Mouse (Mus musculus) liver, embryonic 15.5 days (tissue): ENCODE data around the gene Ddx20. TPM values are rescaled to one million over a fixed set of nuclear protein-coding genes. Genes with fewer than 3 reads are reported as not detected.
"Not testable (repeated sequence)": the region's sequence is repeated elsewhere in the genome, so short reads cannot be mapped to it uniquely, and the experiment has no call there.

Source experiments
- ATAC-seq: fragments of 200-750 bp; cut with Nextera tagmentation; 2 replicates; pipeline ENCODE4 v1.8.0; 2017; ENCODE audit warnings: moderate number of reproducible peaks, mild to moderate bottlenecking, moderate library complexity; ENCODE audit not compliant: insufficient read depth
- H3K27ac ChIP-seq: fragments of 300-500 bp; sonication (generic); replicated peaks from 2 replicates; pipeline ENCODE4 v1.5.1; 2015; ENCODE audit warnings: mild to moderate bottlenecking, inconsistent platforms
- H3K27me3 ChIP-seq: fragments of 300-500 bp; sonication (generic); 2 replicates; pipeline ENCODE4 v1.6.1; 2015; ENCODE audit warnings: mild to moderate bottlenecking, inconsistent platforms
- H3K36me3 ChIP-seq: fragments of 300-500 bp; sonication (generic); replicated peaks from 2 replicates; pipeline ENCODE4 v1.6.1; 2015; ENCODE audit warnings: moderate library complexity, mild to moderate bottlenecking, inconsistent platforms
- H3K4me1 ChIP-seq: fragments of 300-500 bp; sonication (generic); replicated peaks from 2 replicates; pipeline ENCODE4 v1.6.1; 2015; ENCODE audit warnings: inconsistent platforms
- H3K4me2 ChIP-seq: fragments of 300-500 bp; sonication (generic); 2 replicates; pipeline ENCODE4 v1.6.1; 2015; ENCODE audit warnings: moderate library complexity, mild to moderate bottlenecking, inconsistent platforms
- H3K4me3 ChIP-seq: fragments of 300-500 bp; sonication (generic); replicated peaks from 2 replicates; pipeline ENCODE4 v1.5.1; 2015; ENCODE audit warnings: mild to moderate bottlenecking, inconsistent platforms
- H3K9ac ChIP-seq: fragments of 300-500 bp; sonication (generic); 2 replicates; pipeline ENCODE4 v1.6.1; 2015; ENCODE audit warnings: moderate library complexity, mild to moderate bottlenecking, inconsistent platforms
- H3K9me3 ChIP-seq: fragments of 300-500 bp; sonication (generic); replicated peaks from 2 replicates; pipeline ENCODE4 v1.6.1; 2016; ENCODE audit warnings: inconsistent platforms
- WGBS: fragments of 180-500 bp; shearing (Covaris S2); methylation state at CpG from one replicate; pipeline ENCODE4 v1.1.7; 2015; ENCODE audit warnings: mixed read lengths; ENCODE audit not compliant: insufficient replicate concordance; 5-methylcytosine and 5-hydroxymethylcytosine counted together
- polyA plus RNA-seq: library from polyadenylated mRNA; unstranded; fragments of >200 nt; fragmentation: Nextera tagmentation; extraction: Ambion mirVana; gene quantifications from 2 replicates; pipeline ENCODE4 v1.2.1, GENCODE M21; 2015

The Ddx20 gene
- polyA plus RNA-seq, 1 experiment from 2014 or later, result 19.0 TPM

- Histone ChIP-seq H3K4me3 (peak overlapping the region; percentile 62), H3K9ac (peak overlapping the region; percentile 58), H3K27me3 (peaks cover 64% of the 10 kb centered on the region), H3K4me2 (peak overlapping the region; percentile 97), H3K9me3 (no peaks in the 10 kb centered on the region), H3K4me1 (peaks cover 57% of the 10 kb centered on the region), H3K36me3 (no peaks in the 10 kb centered on the region), H3K27ac (no peak overlapping the region)
- ATAC-seq, result peak; percentile 25
- 1% methylated on average over 28 of the region's 28 CpGs for WGBS
Measured at GRCm38 (mm10) chr3:105705061-105705549, 17.7 kb upstream of the Ddx20 start.

- ATAC-seq, result peak; percentile 89
Measured at GRCm38 (mm10) chr3:105704031-105705008, 16.9 kb upstream of the Ddx20 start, which contains the start of gene Inka2. Gene Inka2, plus strand, starts transcription at chr3:105704599.

GRCm38 (mm10) chr3:105703571-105703970 is 16.2 kb upstream of the Ddx20 start:
- H3K9ac ChIP-seq, result no peak overlapping the region
- H3K4me1 ChIP-seq, result peaks cover 72% of the 10 kb centered on the region

More at GRCm38 (mm10) chr3:105704031-105705008, 16.9 kb upstream of the Ddx20 start, which contains the start of gene Inka2:
- H3K4me2 ChIP-seq, result peak within 1 kb of the TSS; percentile 97
- peak within 1 kb of the TSS; percentile 58 for H3K9ac ChIP-seq
- H3K27ac ChIP-seq, result peak within 1 kb of the TSS; percentile 43; the same call in 1 of the 2 replicates
- H3K36me3 ChIP-seq, result no peaks in the 10 kb centered on the region
- H3K4me1 ChIP-seq, result peaks cover 65% of the 10 kb centered on the region
- no peaks in the 10 kb centered on the region for H3K9me3 ChIP-seq
- H3K4me3 ChIP-seq, result peak within 1 kb of the TSS; percentile 62
- H3K27me3 ChIP-seq, result peaks cover 61% of the 10 kb centered on the region
- 6% methylated on average over 41 of the region's 43 CpGs for WGBS

GRCm38 (mm10) chr3:105701399-105701798 is 14.0 kb upstream of the Ddx20 start:
- 17% methylated on average over 5 of the region's 5 CpGs for WGBS
- Histone ChIP-seq H3K9ac (peak overlapping the region; percentile 40; the same call in 1 of the 2 replicates), H3K36me3 (no peaks in the 10 kb centered on the region), H3K4me2 (peak overlapping the region; percentile 52), H3K4me3 (peak overlapping the region; percentile 12; the same call in 1 of the 2 replicates), H3K4me1 (peaks cover 85% of the 10 kb centered on the region), H3K27ac (peak overlapping the region; percentile 43; the same call in 1 of the 2 replicates), H3K9me3 (no peaks in the 10 kb centered on the region), H3K27me3 (peaks cover 55% of the 10 kb centered on the region)
- ATAC-seq, result peak; percentile 4; the same call in 1 of the 2 replicates

More at GRCm38 (mm10) chr3:105703571-105703970, 16.2 kb upstream of the Ddx20 start:
- 53% methylated on average over 6 of the region's 6 CpGs for WGBS
- H3K27me3 ChIP-seq, result peaks cover 59% of the 10 kb centered on the region
- H3K4me2 ChIP-seq, result peak overlapping the region; percentile 97
- ATAC-seq, result no peak
- H3K9me3 ChIP-seq, result no peaks in the 10 kb centered on the region
- no peak overlapping the region for H3K27ac ChIP-seq
- no peaks in the 10 kb centered on the region for H3K36me3 ChIP-seq
- H3K4me3 ChIP-seq, result no peak overlapping the region

- H3K36me3 ChIP-seq, H3K4me3 ChIP-seq, ATAC-seq, H3K9me3 ChIP-seq: not testable (repeated sequence)
- Histone ChIP-seq H3K4me2 (peak overlapping the region; percentile 52), H3K27ac (peak overlapping the region; percentile 43; the same call in 1 of the 2 replicates), H3K4me1 (peaks cover 84% of the 10 kb centered on the region), H3K9ac (peak overlapping the region; percentile 40; the same call in 1 of the 2 replicates), H3K27me3 (peaks cover 55% of the 10 kb centered on the region)
- 4% methylated on average over 1 of the region's 1 CpGs for WGBS
Measured at GRCm38 (mm10) chr3:105700786-105701185, 13.4 kb upstream of the Ddx20 start.

- Histone ChIP-seq H3K27me3 (peaks cover 57% of the 10 kb centered on the region), H3K4me3 (no peak overlapping the region), H3K4me2 (peak overlapping the region; percentile 33), H3K9me3 (no peaks in the 10 kb centered on the region), H3K4me1 (peaks cover 70% of the 10 kb centered on the region), H3K36me3 (no peaks in the 10 kb centered on the region), H3K27ac (peak overlapping the region; percentile 79), H3K9ac (0 out of 2 replicates have a peak overlapping the region, but pooled peaks have one; percentile 12)
- 40% methylated on average over 3 of the region's 3 CpGs for WGBS
- ATAC-seq, result peak; percentile 93
Measured at GRCm38 (mm10) chr3:105699241-105699933, 12.0 kb upstream of the Ddx20 start.

GRCm38 (mm10) chr3:105698311-105698710 is 10.9 kb upstream of the Ddx20 start:
- peak overlapping the region; percentile 33 for H3K4me2 ChIP-seq
- peak; percentile 56 for ATAC-seq
- H3K4me1 ChIP-seq, result peaks cover 59% of the 10 kb centered on the region
- WGBS, result 9% methylated on average over 1 of the region's 1 CpGs
- H3K36me3 ChIP-seq, result no peaks in the 10 kb centered on the region
- H3K9ac ChIP-seq, result no peak overlapping the region
- H3K27me3 ChIP-seq, result peaks cover 60% of the 10 kb centered on the region
- H3K4me3 ChIP-seq, result no peak overlapping the region
- H3K27ac ChIP-seq, result peak overlapping the region; percentile 79
- H3K9me3 ChIP-seq, result no peaks in the 10 kb centered on the region

- WGBS, result 68% methylated on average over 5 of the region's 5 CpGs
- H3K4me2 ChIP-seq, result no peak overlapping the region
- H3K4me3 ChIP-seq, result no peak overlapping the region
- no peak overlapping the region for H3K27ac ChIP-seq
- H3K27me3 ChIP-seq, result peaks cover 60% of the 10 kb centered on the region
- H3K9me3 ChIP-seq, result no peaks in the 10 kb centered on the region
- H3K4me1 ChIP-seq, result peaks cover 47% of the 10 kb centered on the region
- ATAC-seq, result no peak
- no peaks in the 10 kb centered on the region for H3K36me3 ChIP-seq
- H3K9ac ChIP-seq, result no peak overlapping the region
Measured at GRCm38 (mm10) chr3:105697148-105697441, 9.7 kb upstream of the Ddx20 start.

GRCm38 (mm10) chr3:105696387-105697147 is 9.2 kb upstream of the Ddx20 start:
- Histone ChIP-seq H3K27ac (no peak overlapping the region), H3K4me2 (no peak overlapping the region)
- no peak for ATAC-seq

More at GRCm38 (mm10) chr3:105696387-105697147, 9.2 kb upstream of the Ddx20 start:
- H3K4me3 ChIP-seq, result no peak overlapping the region
- no peak overlapping the region for H3K9ac ChIP-seq
- no peaks in the 10 kb centered on the region for H3K9me3 ChIP-seq
- H3K36me3 ChIP-seq, result no peaks in the 10 kb centered on the region
- H3K27me3 ChIP-seq, result peaks cover 57% of the 10 kb centered on the region
- 74% methylated on average over 17 of the region's 17 CpGs for WGBS
- H3K4me1 ChIP-seq, result peaks cover 41% of the 10 kb centered on the region
